Mouse (Mus musculus) hindbrain, embryonic 15.5 days (tissue): ENCODE results near the gene Ksr2. TPM values are rescaled to one million over a fixed set of nuclear protein-coding genes. Genes with fewer than 3 reads are reported as not detected.

Experiments
- ATAC-seq: fragments of 200-750 bp; cut with Nextera tagmentation; 2 replicates; pipeline ENCODE4 v1.8.0; 2017; ENCODE audit warnings: low read depth, moderate number of reproducible peaks, moderate TSS enrichment; ENCODE audit not compliant: low FRiP score
- H3K27ac ChIP-seq: fragments of 300-500 bp; sonication (generic); replicated peaks from 2 replicates; pipeline ENCODE4 v1.5.1; 2015; ENCODE audit warnings: mild to moderate bottlenecking, inconsistent platforms
- H3K27me3 ChIP-seq: fragments of 300-500 bp; sonication (generic); 2 replicates; pipeline ENCODE4 v1.6.1; 2015; ENCODE audit warnings: control low read depth, inconsistent platforms
- H3K36me3 ChIP-seq: fragments of 300-500 bp; sonication (generic); 2 replicates; pipeline ENCODE4 v1.6.1; 2015; ENCODE audit warnings: control low read depth, inconsistent platforms
- H3K4me1 ChIP-seq: fragments of 300-500 bp; sonication (generic); replicated peaks from 2 replicates; pipeline ENCODE4 v1.6.1; 2015; ENCODE audit warnings: control low read depth, inconsistent platforms
- H3K4me2 ChIP-seq: fragments of 300-500 bp; sonication (generic); 2 replicates; pipeline ENCODE4 v1.6.1; 2015; ENCODE audit warnings: moderate library complexity, mild to moderate bottlenecking, inconsistent platforms
- H3K4me3 ChIP-seq: fragments of 300-500 bp; sonication (generic); 2 replicates; pipeline ENCODE4 v1.5.1; 2015; ENCODE audit warnings: mild to moderate bottlenecking, inconsistent platforms
- H3K9ac ChIP-seq: fragments of 300-500 bp; sonication (generic); 2 replicates; pipeline ENCODE4 v1.6.1; 2015; ENCODE audit warnings: inconsistent platforms
- H3K9me3 ChIP-seq: fragments of 300-500 bp; sonication (generic); 2 replicates; pipeline ENCODE4 v1.6.1; 2016; ENCODE audit warnings: control low read depth, inconsistent platforms
- WGBS: fragments of 180-500 bp; shearing (Covaris S2); methylation state at CpG from one replicate; pipeline ENCODE4 v1.1.7; 2015; 5-methylcytosine and 5-hydroxymethylcytosine counted together
- polyA plus RNA-seq: library from polyadenylated mRNA; unstranded; fragments of >200 nt; fragmentation: Nextera tagmentation; extraction: Ambion mirVana; gene quantifications from 2 replicates; pipeline ENCODE4 v1.2.1, GENCODE M21; 2015

Ksr2 gene
- polyA plus RNA-seq, 1 experiment from 2014 or later: 8.1 TPM

DNA sequence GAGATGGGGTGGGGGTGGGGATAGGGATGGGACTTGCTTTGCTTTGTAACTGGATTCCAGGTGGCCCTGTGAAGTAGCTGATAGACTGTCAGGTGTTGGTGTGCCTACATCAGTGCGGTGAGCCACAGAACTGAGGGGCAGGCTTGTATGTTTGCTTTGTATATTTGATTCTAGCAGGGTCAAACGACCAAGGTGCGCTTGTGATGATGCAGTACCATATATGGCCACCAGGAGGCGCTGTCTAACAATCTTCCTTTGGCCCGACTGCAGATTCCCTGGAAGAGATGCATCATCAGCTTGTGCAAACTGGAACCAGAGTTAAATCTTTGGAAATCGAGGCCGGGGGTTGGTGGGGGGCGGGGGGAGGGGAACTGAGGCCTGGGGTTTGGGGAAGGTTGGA is 102.8 kb downstream of the Ksr2 start:
- no peak overlapping the region for H3K9ac ChIP-seq
- H3K36me3 ChIP-seq: no peaks in the 10 kb centered on the region
- no peak; the same call in 1 of the 2 replicates for ATAC-seq
- H3K27ac ChIP-seq: no peak overlapping the region
- H3K9me3 ChIP-seq: no peaks in the 10 kb centered on the region
- H3K27me3 ChIP-seq: no peaks in the 10 kb centered on the region
- H3K4me2 ChIP-seq: no peak overlapping the region
- no peaks in the 10 kb centered on the region for H3K4me1 ChIP-seq
- no peak overlapping the region for H3K4me3 ChIP-seq
- WGBS: 1% methylated on average over 8 of the region's 8 CpGs

DNA sequence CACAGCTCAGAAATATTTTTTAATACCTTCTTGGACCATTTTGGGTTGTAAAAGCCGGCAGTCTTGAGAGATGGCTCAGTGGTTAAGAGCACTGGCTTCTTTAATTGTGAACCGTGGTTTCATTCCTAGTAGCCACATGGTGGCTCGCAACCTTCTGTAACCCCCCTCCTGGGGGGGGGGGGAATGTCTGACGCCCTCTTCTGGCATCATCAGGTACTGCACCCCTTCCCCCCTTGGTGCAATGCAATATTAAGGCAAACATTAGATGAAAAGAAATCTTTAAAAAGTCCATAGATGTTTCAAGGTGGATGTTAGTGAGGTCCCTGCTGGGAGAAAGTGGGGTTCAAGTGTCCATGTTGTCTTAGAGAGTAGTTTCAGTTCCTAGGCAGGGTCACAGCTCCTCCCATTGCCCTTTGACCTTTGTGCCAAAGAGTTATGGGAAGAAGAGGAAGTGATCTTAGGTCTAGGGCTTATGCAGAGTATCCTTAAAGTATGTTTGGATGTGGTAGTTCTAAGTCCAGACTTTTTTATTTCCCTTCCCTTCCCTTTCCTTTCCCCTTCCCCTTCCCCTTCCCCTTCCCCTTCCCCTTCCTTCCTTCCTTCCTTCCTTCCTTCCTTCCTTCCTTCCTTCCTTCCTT is 106.2 kb downstream of the Ksr2 start:
- Histone ChIP-seq H3K9ac (no peak overlapping the region), H3K4me2 (no peak overlapping the region), H3K4me1 (0 out of 2 replicates have a peak, but pooled peaks cover 3% of the 10 kb centered on the region), H3K4me3 (no peak overlapping the region), H3K36me3 (no peaks in the 10 kb centered on the region), H3K9me3 (no peaks in the 10 kb centered on the region), H3K27me3 (no peaks in the 10 kb centered on the region), H3K27ac (no peak overlapping the region)
- no peak for ATAC-seq
- WGBS: 39% methylated on average over 4 of the region's 4 CpGs

DNA sequence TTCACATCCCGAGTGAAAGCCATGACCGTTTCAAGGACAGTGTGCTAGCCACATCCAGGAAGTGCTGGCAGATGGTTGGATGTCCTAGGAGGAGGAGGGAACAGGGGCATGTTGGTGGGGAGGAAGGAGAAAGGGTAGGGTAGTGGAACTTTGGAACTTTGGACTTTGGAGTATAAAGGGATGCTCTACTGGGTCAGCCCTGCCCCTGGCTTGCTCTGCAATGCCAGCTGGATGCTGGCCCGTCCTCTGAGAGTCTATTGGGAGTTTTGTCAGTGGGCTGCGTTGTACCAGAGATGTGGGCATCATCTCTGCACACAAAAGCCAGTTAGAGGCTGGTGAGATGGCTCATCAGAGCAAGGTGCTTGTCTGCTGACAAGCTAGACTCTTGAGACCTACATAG is 107.4 kb downstream of the Ksr2 start:
- no peak overlapping the region for H3K9ac ChIP-seq
- H3K4me2 ChIP-seq: no peak overlapping the region
- 75% methylated on average over 4 of the region's 4 CpGs for WGBS
- no peaks in the 10 kb centered on the region for H3K27me3 ChIP-seq
- H3K36me3 ChIP-seq: no peaks in the 10 kb centered on the region
- H3K4me1 ChIP-seq: 0 out of 2 replicates have a peak, but pooled peaks cover 3% of the 10 kb centered on the region
- no peak overlapping the region for H3K27ac ChIP-seq
- no peaks in the 10 kb centered on the region for H3K9me3 ChIP-seq
- no peak overlapping the region for H3K4me3 ChIP-seq
- ATAC-seq: no peak

- no peaks in the 10 kb centered on the region for H3K27me3 ChIP-seq
- no peak overlapping the region for H3K9ac ChIP-seq
- no peak for ATAC-seq
- H3K4me2 ChIP-seq: no peak overlapping the region
- H3K4me3 ChIP-seq: no peak overlapping the region
- H3K36me3 ChIP-seq: no peaks in the 10 kb centered on the region
- H3K27ac ChIP-seq: no peak overlapping the region
- 0 out of 2 replicates have a peak, but pooled peaks cover 3% of the 10 kb centered on the region for H3K4me1 ChIP-seq
- no peaks in the 10 kb centered on the region for H3K9me3 ChIP-seq
- 95% methylated on average over 4 of the region's 4 CpGs for WGBS
Measured at GRCm38 (mm10) chr5:117521701-117522100, 107.9 kb downstream of the Ksr2 start.

- Histone ChIP-seq H3K4me3 (no peak overlapping the region), H3K27ac (no peak overlapping the region), H3K27me3 (no peaks in the 10 kb centered on the region), H3K9me3 (no peaks in the 10 kb centered on the region), H3K4me2 (no peak overlapping the region), H3K4me1 (0 out of 2 replicates have a peak, but pooled peaks cover 3% of the 10 kb centered on the region), H3K36me3 (no peaks in the 10 kb centered on the region), H3K9ac (no peak overlapping the region)
- 66% methylated on average over 4 of the region's 4 CpGs for WGBS
- ATAC-seq: no peak
Measured at GRCm38 (mm10) chr5:117522471-117522870, 108.7 kb downstream of the Ksr2 start.

DNA sequence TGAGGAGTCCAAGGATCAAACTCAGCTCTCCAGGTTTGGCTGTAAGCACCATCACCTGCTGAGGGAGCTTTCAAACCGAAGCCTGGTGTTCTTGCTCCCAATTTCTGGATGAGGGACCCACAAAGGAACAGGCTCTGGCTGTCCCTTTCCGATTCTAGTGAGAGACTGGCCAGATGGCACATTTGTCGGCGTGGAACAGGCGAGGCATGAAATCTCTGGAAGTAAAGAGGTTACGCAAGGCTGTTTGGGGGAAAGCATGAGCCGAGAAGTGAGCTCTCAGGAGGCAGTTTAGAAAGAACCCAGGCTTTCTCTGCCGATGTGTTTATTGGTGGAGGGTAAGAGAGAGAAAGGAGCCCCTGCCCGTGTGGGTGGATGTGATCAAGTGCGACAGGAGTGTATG is 109.2 kb downstream of the Ksr2 start:
- H3K4me1 ChIP-seq: 0 out of 2 replicates have a peak, but pooled peaks cover 3% of the 10 kb centered on the region
- H3K4me3 ChIP-seq: no peak overlapping the region
- WGBS: 67% methylated on average over 10 of the region's 10 CpGs
- no peaks in the 10 kb centered on the region for H3K9me3 ChIP-seq
- H3K4me2 ChIP-seq: no peak overlapping the region
- H3K36me3 ChIP-seq: no peaks in the 10 kb centered on the region
- no peak for ATAC-seq
- H3K27ac ChIP-seq: no peak overlapping the region
- H3K27me3 ChIP-seq: no peaks in the 10 kb centered on the region
- no peak overlapping the region for H3K9ac ChIP-seq

DNA sequence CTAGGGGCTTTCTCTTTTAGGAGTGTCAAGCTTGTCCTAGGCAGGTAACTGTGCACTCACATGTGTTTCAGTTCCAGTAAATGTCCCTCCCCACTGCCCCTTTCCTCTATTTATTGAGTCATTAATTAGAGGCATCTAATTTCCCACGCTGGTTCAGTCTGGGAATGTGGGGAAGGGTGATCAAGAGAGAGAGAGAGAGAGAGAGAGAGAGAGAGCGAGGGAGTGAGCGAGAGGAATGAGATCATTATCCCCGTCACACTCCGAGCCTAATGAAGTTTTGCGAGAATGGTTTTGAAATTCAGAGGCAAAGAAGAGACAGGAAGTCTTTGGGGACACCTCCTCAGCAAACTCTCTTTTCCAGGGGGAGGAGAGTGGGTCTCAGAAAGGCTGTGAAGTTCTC is 117.2 kb downstream of the Ksr2 start:
- no peak for ATAC-seq
- no peak overlapping the region for H3K27ac ChIP-seq
- H3K27me3 ChIP-seq: 0 out of 2 replicates have a peak, but pooled peaks cover 2% of the 10 kb centered on the region
- WGBS: 36% methylated on average over 6 of the region's 6 CpGs
- no peak overlapping the region for H3K4me3 ChIP-seq
- no peak overlapping the region for H3K9ac ChIP-seq
- no peak overlapping the region for H3K4me2 ChIP-seq
- H3K9me3 ChIP-seq: no peaks in the 10 kb centered on the region
- no peaks in the 10 kb centered on the region; the same call in 1 of the 2 replicates for H3K36me3 ChIP-seq
- H3K4me1 ChIP-seq: peaks cover 11% of the 10 kb centered on the region; the same call in 1 of the 2 replicates

- Histone ChIP-seq H3K27ac (no peak overlapping the region), H3K4me1 (peaks cover 6% of the 10 kb centered on the region), H3K36me3 (0 out of 2 replicates have a peak, but pooled peaks cover 5% of the 10 kb centered on the region), H3K27me3 (no peaks in the 10 kb centered on the region), H3K4me3 (no peak overlapping the region), H3K9ac (no peak overlapping the region), H3K9me3 (no peaks in the 10 kb centered on the region), H3K4me2 (no peak overlapping the region)
- WGBS: 79% methylated on average over 3 of the region's 3 CpGs
- no peak for ATAC-seq
Measured at GRCm38 (mm10) chr5:117539221-117539620, 125.4 kb downstream of the Ksr2 start.

- Histone ChIP-seq H3K9ac (no peak overlapping the region), H3K27me3 (no peaks in the 10 kb centered on the region), H3K36me3 (0 out of 2 replicates have a peak, but pooled peaks cover 5% of the 10 kb centered on the region), H3K9me3 (no peaks in the 10 kb centered on the region), H3K4me2 (no peak overlapping the region), H3K4me3 (no peak overlapping the region), H3K27ac (no peak overlapping the region), H3K4me1 (peaks cover 9% of the 10 kb centered on the region)
- WGBS: 35% methylated on average over 8 of the region's 8 CpGs
- no peak for ATAC-seq
Measured at GRCm38 (mm10) chr5:117541654-117542053, 127.9 kb downstream of the Ksr2 start.

DNA sequence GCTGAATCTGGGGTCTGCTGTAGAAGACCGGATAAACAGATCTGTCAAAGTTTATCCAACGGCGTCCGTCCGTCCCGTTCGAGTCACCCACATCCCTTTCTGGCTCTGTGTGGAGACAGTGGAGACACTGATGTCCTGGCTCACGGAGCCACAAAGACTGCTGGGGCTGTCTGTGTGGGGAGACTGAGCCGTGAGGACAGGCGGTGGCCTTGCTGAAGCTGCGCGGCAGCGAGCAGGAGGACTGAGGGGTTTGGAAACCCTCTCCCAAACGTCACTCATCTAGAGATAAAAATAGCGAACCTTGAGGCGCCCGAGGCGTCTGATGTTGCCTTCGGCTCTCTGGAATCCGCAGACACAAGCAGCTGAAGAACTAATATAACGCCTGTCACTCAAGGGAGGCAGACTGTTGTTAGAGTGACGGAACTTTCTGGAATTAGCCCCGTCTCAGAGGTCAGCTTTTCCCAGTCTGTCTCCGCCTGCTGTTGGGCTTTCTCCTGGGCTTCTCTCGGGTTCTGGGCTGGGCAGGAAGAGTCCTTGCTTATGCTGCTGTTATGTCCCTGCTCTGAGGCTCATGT is 133.0 kb downstream of the Ksr2 start:
- H3K9me3 ChIP-seq: no peaks in the 10 kb centered on the region
- no peak for ATAC-seq
- no peak overlapping the region for H3K4me3 ChIP-seq
- no peak overlapping the region for H3K9ac ChIP-seq
- no peak overlapping the region; the same call in 1 of the 2 replicates for H3K27ac ChIP-seq
- WGBS: 76% methylated on average over 25 of the region's 25 CpGs
- no peaks in the 10 kb centered on the region for H3K27me3 ChIP-seq
- 0 out of 2 replicates have a peak, but pooled peaks cover 5% of the 10 kb centered on the region for H3K36me3 ChIP-seq
- no peak overlapping the region for H3K4me2 ChIP-seq
- H3K4me1 ChIP-seq: peaks cover 15% of the 10 kb centered on the region

- Histone ChIP-seq H3K9ac (no peak overlapping the region), H3K27me3 (no peaks in the 10 kb centered on the region), H3K27ac (peak overlapping the region; percentile 70), H3K36me3 (no peaks in the 10 kb centered on the region), H3K4me1 (peaks cover 11% of the 10 kb centered on the region), H3K4me2 (no peak overlapping the region), H3K4me3 (no peak overlapping the region), H3K9me3 (no peaks in the 10 kb centered on the region)
- WGBS: 55% methylated on average over 9 of the region's 9 CpGs
- ATAC-seq: no peak
Measured at GRCm38 (mm10) chr5:117550992-117551391, 137.2 kb downstream of the Ksr2 start.

- no peaks in the 10 kb centered on the region for H3K9me3 ChIP-seq
- no peak overlapping the region for H3K4me2 ChIP-seq
- no peak overlapping the region for H3K9ac ChIP-seq
- no peak overlapping the region for H3K4me3 ChIP-seq
- no peak overlapping the region for H3K27ac ChIP-seq
- H3K4me1 ChIP-seq: peaks cover 11% of the 10 kb centered on the region
- no peak for ATAC-seq
- H3K27me3 ChIP-seq: no peaks in the 10 kb centered on the region
- 96% methylated on average over 8 of the region's 8 CpGs for WGBS
- no peaks in the 10 kb centered on the region for H3K36me3 ChIP-seq
Measured at GRCm38 (mm10) chr5:117552096-117552495, 138.3 kb downstream of the Ksr2 start.
